Mouse (Mus musculus): ENCODE results near the gene Rsl1. TPM values are rescaled to one million over a fixed set of nuclear protein-coding genes. Genes with fewer than 3 reads are reported as not detected.
"Not testable (repeated sequence)": the region's sequence is repeated elsewhere in the genome, so short reads cannot be mapped to it uniquely, and the experiment has no call there.

The Rsl1 gene
- polyA plus RNA-seq (2014; fragmentation: Nextera tagmentation; extraction: Ambion mirVana): 5.1 and 5.9 TPM in 2 replicates

DNA sequence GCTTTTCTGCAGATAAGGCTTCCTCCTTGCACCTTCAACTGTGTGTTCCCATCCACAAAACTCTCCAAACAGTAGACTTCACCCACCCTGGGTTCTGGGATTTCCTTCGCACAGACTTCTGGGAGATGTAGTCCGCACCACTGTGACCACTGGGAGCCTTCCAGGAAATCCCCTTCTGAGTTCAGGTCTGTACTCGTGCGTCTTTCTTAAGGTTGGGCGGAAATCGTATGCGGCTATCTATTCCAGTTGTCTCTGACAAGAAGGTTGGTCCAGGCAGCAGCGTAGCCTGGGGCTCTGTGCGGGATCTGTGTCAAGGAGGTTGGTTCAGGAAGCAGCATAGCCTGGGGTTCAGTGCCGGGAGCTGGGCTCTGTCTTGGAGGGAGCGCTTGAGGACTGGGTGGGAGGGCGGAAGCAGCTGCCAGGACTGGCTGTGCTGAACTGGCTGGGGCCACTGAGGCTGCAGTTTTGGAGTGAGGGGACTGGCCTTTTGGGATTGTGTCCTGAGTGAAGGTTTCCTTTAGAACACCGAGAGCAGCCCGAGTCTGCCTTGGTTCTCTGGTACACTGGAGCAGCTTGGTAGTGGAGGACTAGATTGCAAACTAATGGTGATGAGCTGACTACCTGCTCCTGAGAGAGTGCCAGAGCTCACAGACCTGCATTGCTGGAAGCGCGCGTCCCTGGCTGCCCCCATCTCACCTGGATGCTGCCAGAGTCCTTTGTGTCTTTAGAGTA, at the start of gene Rsl1:
Rsl1 (plus strand) TSS at position 192 of the 732 bp plus-strand sequence.
- H3K4me1 ChIP-seq (ENCODE audit: control insufficient read depth, insufficient read depth, low read length); H3K36me3 ChIP-seq (ENCODE audit: control insufficient read depth, insufficient read depth, low read length); H3K27ac ChIP-seq (replicated peaks; ENCODE audit: low read depth, low read length); H3K9me3 ChIP-seq (ENCODE audit: control insufficient read depth, low read length); H3K27me3 ChIP-seq (replicated peaks; ENCODE audit: control insufficient read depth, insufficient read depth, low read length): not testable (repeated sequence)
- peak within 1 kb of the TSS; percentile 64 for H3K4me3 ChIP-seq (ENCODE audit: low read depth, low read length)
- peak within 1 kb of the TSS; percentile 62 for H3K4me2 ChIP-seq (ENCODE audit: low read depth, low read length)
- under 1% methylated on average over 13 of the region's 17 CpGs for WGBS
- DNase-seq (ENCODE audit: low spot score) (peak; percentile 88), ATAC-seq (ENCODE audit: low read depth) (peak; percentile 98)
- H3K9ac ChIP-seq (ENCODE audit: low read depth, low read length): peak within 1 kb of the TSS; percentile 79

DNA sequence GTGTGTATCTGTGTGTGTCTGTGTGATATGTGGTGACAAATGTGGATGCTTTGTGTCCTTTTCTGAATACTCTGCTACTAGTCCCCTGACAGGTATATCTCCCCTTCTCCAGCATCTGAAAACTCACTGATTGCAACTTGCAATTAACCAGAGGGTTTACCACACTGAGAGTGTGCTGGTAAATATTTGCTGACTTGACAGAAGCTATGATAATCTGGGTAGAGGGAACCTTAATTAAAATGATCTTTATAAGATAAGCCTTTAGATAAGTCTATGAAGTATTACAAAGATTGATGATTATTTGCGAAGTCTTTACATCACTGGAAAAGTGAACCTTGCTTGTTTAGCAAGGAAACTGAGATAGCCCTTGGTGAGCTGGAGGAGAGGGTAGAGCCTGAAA, 48.5 kb upstream of the Rsl1 start:
- ATAC-seq (ENCODE audit: low read depth): no peak
- 87% methylated on average over 1 of the region's 1 CpGs for WGBS
- H3K9ac ChIP-seq (ENCODE audit: low read depth, low read length): no peak overlapping the region

DNA sequence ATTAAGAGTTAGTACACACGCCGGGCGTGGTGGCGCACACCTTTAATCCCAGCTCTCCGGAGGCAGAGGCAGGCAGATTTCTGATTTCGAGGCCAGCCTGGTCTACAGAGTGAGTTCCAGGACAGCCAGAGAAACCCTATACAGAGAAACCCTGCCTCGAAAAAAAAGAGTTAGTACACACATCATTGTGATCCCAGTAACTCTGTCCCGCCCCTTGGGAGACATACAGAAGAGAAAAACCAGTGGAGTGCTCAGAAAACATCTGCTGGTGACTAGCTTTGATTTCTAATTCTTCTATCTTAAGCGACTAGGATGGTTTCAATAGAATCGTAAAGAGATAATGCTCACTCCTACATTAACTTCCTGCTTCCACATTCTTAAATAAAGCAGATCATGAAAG, 45.5 kb upstream of the Rsl1 start:
- peak overlapping the region; percentile 76 for H3K4me2 ChIP-seq (ENCODE audit: low read depth, low read length)
- 73% methylated on average over 10 of the region's 10 CpGs for WGBS
- not testable (repeated sequence) for H3K27ac ChIP-seq (replicated peaks; ENCODE audit: low read depth, low read length); H3K9ac ChIP-seq (ENCODE audit: low read depth, low read length); H3K4me3 ChIP-seq (ENCODE audit: low read depth, low read length); H3K4me1 ChIP-seq (ENCODE audit: control insufficient read depth, insufficient read depth, low read length); H3K36me3 ChIP-seq (ENCODE audit: control insufficient read depth, insufficient read depth, low read length); H3K27me3 ChIP-seq (replicated peaks; ENCODE audit: control insufficient read depth, insufficient read depth, low read length); DNase-seq (ENCODE audit: low spot score); H3K9me3 ChIP-seq (ENCODE audit: control insufficient read depth, low read length); ATAC-seq (ENCODE audit: low read depth)

More for the DNA sequence above, 48.5 kb upstream of the Rsl1 start:
- Histone ChIP-seq H3K27me3 (replicated peaks; ENCODE audit: control insufficient read depth, insufficient read depth, low read length) (no peaks in the 10 kb centered on the region), H3K4me1 (ENCODE audit: control insufficient read depth, insufficient read depth, low read length) (no peaks in the 10 kb centered on the region; the same call in 1 of the 2 replicates), H3K4me3 (ENCODE audit: low read depth, low read length) (no peak overlapping the region), H3K9me3 (ENCODE audit: control insufficient read depth, low read length) (no peaks in the 10 kb centered on the region), H3K4me2 (ENCODE audit: low read depth, low read length) (no peak overlapping the region), H3K36me3 (ENCODE audit: control insufficient read depth, insufficient read depth, low read length) (no peaks in the 10 kb centered on the region), H3K27ac (replicated peaks; ENCODE audit: low read depth, low read length) (no peak overlapping the region)
- no peak for DNase-seq (ENCODE audit: low spot score)

DNA sequence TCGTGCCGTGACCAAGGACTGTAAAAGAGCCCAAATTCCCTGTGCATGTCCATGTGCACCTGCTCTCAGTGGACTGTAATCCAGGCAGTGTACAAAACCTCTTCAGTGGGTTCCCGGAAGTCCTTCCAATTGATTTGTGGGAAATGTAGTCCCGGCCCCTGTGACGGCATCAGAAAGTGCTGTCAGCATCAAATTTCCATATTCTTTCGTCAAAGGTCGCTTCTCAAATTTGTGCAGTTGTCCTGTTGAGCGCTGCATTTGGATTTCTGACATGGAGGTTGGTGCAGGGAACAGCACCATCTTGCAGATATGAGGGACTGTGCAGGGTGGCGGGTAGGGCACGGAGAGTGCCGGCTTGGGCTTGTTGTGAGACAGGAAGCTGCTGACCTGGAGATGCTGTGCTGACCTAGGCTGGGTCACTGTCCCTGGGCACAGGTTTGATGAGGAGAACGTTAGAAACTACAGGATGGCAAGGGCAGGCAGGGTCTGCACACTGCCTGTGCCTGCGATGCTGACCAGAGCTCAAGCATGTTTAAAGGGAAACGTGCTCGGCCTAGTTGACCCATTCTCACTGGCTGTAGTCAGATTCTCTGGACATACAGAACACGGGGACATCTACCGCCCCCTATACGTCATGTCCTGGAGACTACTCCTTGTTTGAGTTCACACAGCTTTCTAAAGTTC, 44.8 kb upstream of the Rsl1 start:
- no peaks in the 10 kb centered on the region for H3K36me3 ChIP-seq (ENCODE audit: control insufficient read depth, insufficient read depth, low read length)
- peak overlapping the region; percentile 51 for H3K4me3 ChIP-seq (ENCODE audit: low read depth, low read length)
- no peaks in the 10 kb centered on the region for H3K9me3 ChIP-seq (ENCODE audit: control insufficient read depth, low read length)
- DNase-seq (ENCODE audit: low spot score) (peak; percentile 94), ATAC-seq (ENCODE audit: low read depth) (peak; percentile 97)
- peak overlapping the region; percentile 71 for H3K9ac ChIP-seq (ENCODE audit: low read depth, low read length)
- no peak overlapping the region for H3K27ac ChIP-seq (replicated peaks; ENCODE audit: low read depth, low read length)
- no peaks in the 10 kb centered on the region for H3K27me3 ChIP-seq (replicated peaks; ENCODE audit: control insufficient read depth, insufficient read depth, low read length)
- H3K4me2 ChIP-seq (ENCODE audit: low read depth, low read length): peak overlapping the region; percentile 76
- H3K4me1 ChIP-seq (ENCODE audit: control insufficient read depth, insufficient read depth, low read length): no peaks in the 10 kb centered on the region; the same call in 1 of the 2 replicates
- 2% methylated on average over 18 of the region's 18 CpGs for WGBS

- not testable (repeated sequence) for H3K4me2 ChIP-seq (ENCODE audit: low read depth, low read length); DNase-seq (ENCODE audit: low spot score); H3K9me3 ChIP-seq (ENCODE audit: control insufficient read depth, low read length); H3K4me3 ChIP-seq (ENCODE audit: low read depth, low read length); H3K4me1 ChIP-seq (ENCODE audit: control insufficient read depth, insufficient read depth, low read length); H3K27ac ChIP-seq (replicated peaks; ENCODE audit: low read depth, low read length); H3K9ac ChIP-seq (ENCODE audit: low read depth, low read length); H3K36me3 ChIP-seq (ENCODE audit: control insufficient read depth, insufficient read depth, low read length); H3K27me3 ChIP-seq (replicated peaks; ENCODE audit: control insufficient read depth, insufficient read depth, low read length); ATAC-seq (ENCODE audit: low read depth)
- 58% methylated on average over 4 of the region's 4 CpGs for WGBS
Measured at GRCm38 (mm10) chr13:67166122-67166521, 6.9 kb upstream of the Rsl1 start.

- Histone ChIP-seq H3K4me1 (ENCODE audit: control insufficient read depth, insufficient read depth, low read length) (no peaks in the 10 kb centered on the region), H3K4me3 (ENCODE audit: low read depth, low read length) (peak overlapping the region; percentile 64), H3K36me3 (ENCODE audit: control insufficient read depth, insufficient read depth, low read length) (peaks cover 6% of the 10 kb centered on the region; the same call in 1 of the 2 replicates), H3K27me3 (replicated peaks; ENCODE audit: control insufficient read depth, insufficient read depth, low read length) (no peaks in the 10 kb centered on the region), H3K27ac (replicated peaks; ENCODE audit: low read depth, low read length) (no peak overlapping the region), H3K9ac (ENCODE audit: low read depth, low read length) (peak overlapping the region; percentile 79), H3K9me3 (ENCODE audit: control insufficient read depth, low read length) (no peaks in the 10 kb centered on the region), H3K4me2 (ENCODE audit: low read depth, low read length) (peak overlapping the region; percentile 62)
- DNase-seq (ENCODE audit: low spot score) (peak; percentile 32), ATAC-seq (ENCODE audit: low read depth) (0 out of 2 replicates have a peak, but pooled peaks have one; percentile 23)
- 26% methylated on average over 5 of the region's 5 CpGs for WGBS
Measured at GRCm38 (mm10) chr13:67173723-67174055, 707 bp downstream of the Rsl1 start.

DNA sequence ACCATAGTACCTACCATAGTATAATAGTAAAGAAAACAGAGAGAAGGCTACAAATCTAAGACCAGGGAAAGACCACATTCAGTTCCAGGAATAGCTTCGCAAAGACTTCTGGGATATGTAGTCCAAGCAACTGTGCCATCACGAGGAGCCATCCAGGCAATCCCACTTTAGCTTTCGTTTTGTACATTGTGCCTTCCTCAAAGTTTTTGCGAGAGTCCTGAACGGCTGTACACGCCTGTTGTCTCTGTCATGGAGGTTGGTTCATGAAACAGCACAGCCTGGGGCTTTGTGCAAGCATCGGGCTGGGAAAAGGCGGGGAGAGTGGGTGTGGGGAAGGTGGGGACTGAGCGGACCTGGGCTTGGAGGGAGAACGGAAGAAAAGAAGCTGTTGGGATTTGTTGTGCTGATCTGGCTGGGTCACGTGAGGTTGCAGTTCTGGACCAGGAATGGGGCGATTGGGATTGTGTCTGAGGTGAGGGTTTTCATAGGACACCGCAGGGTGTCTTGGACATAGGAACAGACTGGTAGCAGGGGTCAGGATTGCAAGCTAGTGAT, 21.4 kb downstream of the Rsl1 start, which contains the start of gene Zfp455:
Zfp455 (plus strand) TSS at position 167 of the 555 bp plus-strand sequence.
- ATAC-seq (ENCODE audit: low read depth) (peak; percentile 93), DNase-seq (ENCODE audit: low spot score) (peak; percentile 90)
- H3K4me2 ChIP-seq (ENCODE audit: low read depth, low read length): peak within 1 kb of the TSS; percentile 63
- H3K9me3 ChIP-seq (ENCODE audit: control insufficient read depth, low read length): no peaks in the 10 kb centered on the region
- 0 out of 2 replicates have a peak within 1 kb of the TSS, but pooled peaks have one; percentile 56 for H3K27ac ChIP-seq (replicated peaks; ENCODE audit: low read depth, low read length)
- peak within 1 kb of the TSS; percentile 74 for H3K9ac ChIP-seq (ENCODE audit: low read depth, low read length)
- WGBS: under 1% methylated on average over 13 of the region's 13 CpGs
- no peaks in the 10 kb centered on the region for H3K27me3 ChIP-seq (replicated peaks; ENCODE audit: control insufficient read depth, insufficient read depth, low read length)
- H3K4me3 ChIP-seq (ENCODE audit: low read depth, low read length): peak within 1 kb of the TSS; percentile 66
- no peaks in the 10 kb centered on the region for H3K4me1 ChIP-seq (ENCODE audit: control insufficient read depth, insufficient read depth, low read length)
- H3K36me3 ChIP-seq (ENCODE audit: control insufficient read depth, insufficient read depth, low read length): no peaks in the 10 kb centered on the region

- H3K27ac ChIP-seq (replicated peaks; ENCODE audit: low read depth, low read length): no peak overlapping the region
- no peaks in the 10 kb centered on the region for H3K9me3 ChIP-seq (ENCODE audit: control insufficient read depth, low read length)
- H3K9ac ChIP-seq (ENCODE audit: low read depth, low read length): no peak overlapping the region
- H3K27me3 ChIP-seq (replicated peaks; ENCODE audit: control insufficient read depth, insufficient read depth, low read length): no peaks in the 10 kb centered on the region
- DNase-seq (ENCODE audit: low spot score) (no peak), ATAC-seq (ENCODE audit: low read depth) (no peak)
- no peak overlapping the region for H3K4me3 ChIP-seq (ENCODE audit: low read depth, low read length)
- H3K36me3 ChIP-seq (ENCODE audit: control insufficient read depth, insufficient read depth, low read length): no peaks in the 10 kb centered on the region
- no peak overlapping the region for H3K4me2 ChIP-seq (ENCODE audit: low read depth, low read length)
- no peaks in the 10 kb centered on the region for H3K4me1 ChIP-seq (ENCODE audit: control insufficient read depth, insufficient read depth, low read length)
- WGBS: 70% methylated on average over 3 of the region's 3 CpGs
Measured at GRCm38 (mm10) chr13:67201656-67202055, 28.7 kb downstream of the Rsl1 start.
